Mouse (Mus musculus): ENCODE measurements around the gene Stoml1. TPM values are rescaled to one million over a fixed set of nuclear protein-coding genes. Genes with fewer than 3 reads are reported as not detected.

The Stoml1 gene
- 10 to 100 TPM; 20.9 to 27.4 TPM for polyA plus RNA-seq (2017; shearing (Covaris generic))

DNA sequence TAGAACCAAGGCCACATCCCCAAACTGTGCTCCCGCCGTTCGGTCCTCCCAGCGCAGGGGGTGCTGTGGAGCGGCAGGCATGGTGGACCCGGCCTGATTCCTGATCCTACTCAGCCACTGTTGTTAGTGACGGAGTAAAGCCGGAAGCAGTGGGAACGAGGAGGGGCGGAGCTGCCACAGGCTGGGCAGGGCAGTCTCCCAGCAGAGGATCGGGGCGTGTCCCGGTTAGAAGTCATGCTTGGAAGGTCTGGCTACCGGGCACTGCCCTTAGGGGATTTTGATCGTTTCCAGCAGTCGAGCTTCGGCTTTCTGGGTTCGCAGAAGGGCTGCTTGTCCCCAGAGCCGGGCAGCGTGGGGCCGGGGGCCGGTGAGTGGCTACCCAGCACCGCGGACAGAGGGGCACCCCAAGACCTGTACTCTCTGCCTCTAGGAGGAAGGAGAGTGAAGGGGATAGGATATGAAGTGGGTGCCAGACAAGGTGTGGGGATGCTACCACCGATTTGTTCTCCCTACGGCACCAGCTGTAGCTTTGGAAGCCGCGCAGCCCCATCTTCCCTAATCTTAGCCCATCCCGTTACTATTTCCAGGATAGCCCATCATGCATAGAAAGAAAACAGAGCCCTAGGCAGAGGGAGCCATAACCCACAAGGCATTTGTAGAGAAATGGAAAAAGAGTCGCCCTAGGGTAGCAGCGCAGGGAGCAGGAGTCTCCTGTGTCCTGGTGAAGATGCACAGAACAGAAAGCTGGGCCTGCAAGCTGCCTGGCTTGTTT, at the start of gene Stoml1:
Stoml1 (plus strand) TSS at position 132 of the 772 bp plus-strand sequence.

DNA sequence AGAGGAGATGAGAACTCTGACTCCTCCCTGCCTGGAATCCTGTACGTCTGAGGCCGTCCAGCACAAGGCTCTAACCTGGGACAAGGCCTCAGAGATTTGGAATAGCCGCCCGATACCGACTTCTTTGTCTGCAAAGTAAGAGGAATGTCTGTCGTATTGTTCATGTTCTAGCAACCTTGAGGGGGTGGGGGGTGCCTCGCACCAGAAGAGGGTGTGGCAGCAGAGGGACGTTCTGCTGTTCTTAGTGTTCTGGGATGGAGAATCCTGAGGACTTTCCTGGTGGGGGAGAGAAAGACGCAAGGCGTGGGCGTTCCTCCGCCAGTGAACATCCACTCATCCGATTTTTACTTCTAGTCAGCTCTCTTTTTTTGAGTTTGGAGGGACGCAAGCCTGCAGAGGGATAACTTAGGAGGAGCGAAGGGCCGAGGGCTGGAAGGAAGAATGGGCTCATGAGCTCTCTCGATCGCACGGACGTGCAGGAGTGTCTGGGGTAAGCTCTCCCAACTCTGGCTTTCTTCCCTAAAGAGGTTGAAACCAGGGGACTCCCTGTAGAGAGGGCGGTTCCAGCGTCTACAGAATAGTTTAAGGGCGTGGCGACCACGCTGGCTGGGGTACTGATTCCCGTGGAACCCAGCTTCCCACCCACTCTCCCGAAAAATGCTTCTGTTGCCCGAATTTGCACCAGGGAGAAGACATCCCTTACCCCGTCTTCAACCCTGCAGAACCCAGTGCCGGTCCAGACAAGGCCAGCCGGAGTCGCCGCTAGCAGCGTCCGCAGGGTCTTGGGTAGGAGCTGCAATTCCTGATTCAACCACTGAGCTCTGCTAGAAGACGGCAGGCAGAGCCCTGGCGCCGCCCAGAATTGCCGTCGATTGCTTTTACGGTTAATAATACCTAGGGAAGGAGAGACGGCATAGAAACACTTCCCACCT, 49.2 kb upstream of the Stoml1 start, which contains the start of the genes Islr and Islr2:
Islr (minus strand) TSS at position 791 of the 932 bp plus-strand sequence.
Islr2 (minus strand) TSS at position 804 of the 932 bp plus-strand sequence.

DNA sequence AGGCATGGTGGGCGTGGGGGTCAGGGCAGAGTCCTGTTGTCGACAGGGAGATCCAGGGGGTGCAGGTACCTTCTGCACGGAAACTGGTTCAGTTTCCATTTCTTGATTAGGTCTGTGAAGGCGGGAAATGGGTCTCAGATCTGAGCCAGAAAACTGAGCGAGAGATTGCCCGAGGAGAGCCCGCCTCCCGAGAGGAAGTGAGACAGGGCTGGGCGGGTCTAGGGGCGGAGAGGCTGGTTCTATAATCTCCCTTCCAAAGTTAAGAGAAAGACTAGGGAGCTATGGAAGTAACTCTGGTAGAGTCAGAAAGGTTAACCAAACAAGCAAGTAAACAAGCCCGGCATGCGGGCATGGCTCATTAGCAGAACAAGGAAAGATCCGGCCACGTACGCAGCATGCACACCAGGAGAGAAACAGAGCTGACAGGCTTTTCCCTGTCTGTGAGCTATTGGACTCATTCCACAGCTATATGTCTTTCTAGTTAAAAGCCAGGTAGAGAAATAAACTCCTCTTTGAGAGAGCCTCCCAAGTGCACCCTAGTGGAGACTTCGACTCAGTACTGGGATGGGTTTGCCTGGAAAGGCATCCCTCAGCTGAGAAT, 3.3 kb upstream of the Stoml1 start, which contains the start of gene Pml:
Pml (minus strand) TSS at position 195 of the 601 bp plus-strand sequence.

Other genes starting within 250 kb of the Stoml1 start
- 1 to 10 TPM in 1 of 2 experiments, not detected in 1; 1.3 TPM for gene Cyp11a1, start 246.8 kb upstream of the Stoml1 start, polyA plus RNA-seq (2017; shearing (Covaris generic))
- gene Stra6, start 189.4 kb upstream of the Stoml1 start, polyA plus RNA-seq (2017; shearing (Covaris generic)): 1 to 10 TPM; 2.2 to 3.2 TPM
- under 1 TPM; 0.33 to 0.62 TPM for gene Ccdc33, start 134.3 kb upstream of the Stoml1 start, polyA plus RNA-seq (2017; shearing (Covaris generic))
- gene Islr, start 48.9 kb upstream of the Stoml1 start, polyA plus RNA-seq (2017; shearing (Covaris generic)): 1 to 10 TPM in 1 of 2 experiments, under 1 TPM in 1; 0.66 to 2.0 TPM
- gene Islr2, start 48.8 kb upstream of the Stoml1 start, polyA plus RNA-seq (2017; shearing (Covaris generic)): not detected
- gene Pml, start 3.4 kb upstream of the Stoml1 start, polyA plus RNA-seq (2017; shearing (Covaris generic)): 10 to 100 TPM; 50.0 to 59.2 TPM
- gene Loxl1, start 60.0 kb downstream of the Stoml1 start, polyA plus RNA-seq (2017; shearing (Covaris generic)): not detected
- gene Tbc1d21, start 117.3 kb downstream of the Stoml1 start, polyA plus RNA-seq (2017; shearing (Covaris generic)): under 1 TPM in 1 of 2 experiments, not detected in 1; 0.18 TPM
- not detected for gene Insyn1, start 235.4 kb downstream of the Stoml1 start, polyA plus RNA-seq (2017; shearing (Covaris generic))